Mouse (Mus musculus) lung, postnatal 0 days (tissue): ENCODE measurements around the gene Wscd2. TPM values are rescaled to one million over a fixed set of nuclear protein-coding genes. Genes with fewer than 3 reads are reported as not detected.

Source experiments
- ATAC-seq: fragments of 200-750 bp; cut with Nextera tagmentation; 2 replicates; pipeline ENCODE4 v1.8.0; 2017; ENCODE audit warnings: moderate library complexity
- DNase-seq: peaks from one replicate; pipeline ENCODE4 v3.0.0-alpha.2; 2016; ENCODE audit warnings: low spot score
- H3K27ac ChIP-seq: fragments of 300-500 bp; sonication (generic); 2 replicates; pipeline ENCODE4 v1.5.1; 2014; ENCODE audit warnings: antibody characterized with exemption, mild to moderate bottlenecking, low read length, mixed read lengths
- H3K27me3 ChIP-seq: fragments of 300-500 bp; sonication (generic); replicated peaks from 2 replicates; pipeline ENCODE4 v1.6.1; 2014; ENCODE audit warnings: low read length, mixed read lengths; ENCODE audit not compliant: insufficient read depth
- H3K36me3 ChIP-seq: fragments of 300-500 bp; sonication (generic); 2 replicates; pipeline ENCODE4 v1.6.1; 2014; ENCODE audit warnings: low read length, mixed read lengths; ENCODE audit not compliant: insufficient read depth
- H3K4me1 ChIP-seq: fragments of 300-500 bp; sonication (generic); 2 replicates; pipeline ENCODE4 v1.6.1; 2014; ENCODE audit warnings: antibody characterized with exemption, low read depth, low read length, mixed read lengths; ENCODE audit not compliant: insufficient read depth
- H3K4me2 ChIP-seq: fragments of 300-500 bp; sonication (generic); replicated peaks from 2 replicates; pipeline ENCODE4 v1.6.1; 2014; ENCODE audit warnings: low read depth, mild to moderate bottlenecking, low read length, moderate library complexity, mixed read lengths
- H3K4me3 ChIP-seq: fragments of 300-500 bp; sonication (generic); 2 replicates; pipeline ENCODE4 v1.5.1; 2014; ENCODE audit warnings: low read depth, low read length
- H3K9ac ChIP-seq: fragments of 300-500 bp; sonication (generic); replicated peaks from 2 replicates; pipeline ENCODE4 v1.6.1; 2014; ENCODE audit warnings: low read depth, mild to moderate bottlenecking
- H3K9me3 ChIP-seq: fragments of 300-500 bp; sonication (generic); 2 replicates; pipeline ENCODE4 v1.6.1; 2016; ENCODE audit warnings: low read length, mixed read lengths
- CTCF ChIP-seq: IDR thresholded peaks from 2 replicates; pipeline ENCODE4 v1.5.1; 2016; ENCODE audit warnings: antibody characterized with exemption, mild to moderate bottlenecking
- EP300 ChIP-seq: IDR thresholded peaks from 2 replicates; pipeline ENCODE4 v1.6.1; 2016; ENCODE audit warnings: antibody characterized with exemption, mild to moderate bottlenecking, control low read depth
- WGBS: fragments of 180-500 bp; shearing (Covaris S2); extraction: QIAGEN DNeasy Blood & Tissue Kit; methylation state at CpG from one replicate; pipeline ENCODE4 v1.1.7; 2014; 5-methylcytosine and 5-hydroxymethylcytosine counted together
- polyA plus RNA-seq: library from polyadenylated mRNA; unstranded; fragments of >200 nt; fragmentation: Nextera tagmentation; extraction: Ambion mirVana; gene quantifications from 2 replicates; pipeline ENCODE4 v1.2.1, GENCODE M21; 2015

The Wscd2 gene
- 2.5 and 2.7 TPM in 2 replicates for polyA plus RNA-seq

- H3K4me2 ChIP-seq, result peak within 1 kb of the TSS; percentile 58
- H3K9me3 ChIP-seq, result no peaks in the 10 kb centered on the region
- H3K9ac ChIP-seq, result 0 out of 2 replicates have a peak within 1 kb of the TSS, but pooled peaks have one; percentile 3
- no peaks in the 10 kb centered on the region for H3K4me1 ChIP-seq
- peak within 1 kb of the TSS; percentile 33 for H3K4me3 ChIP-seq
- no peak for DNase-seq
- 52% methylated on average over 6 of the region's 6 CpGs for WGBS
- no peak for ATAC-seq
- H3K36me3 ChIP-seq, result no peaks in the 10 kb centered on the region
- no peaks in the 10 kb centered on the region; the same call in 1 of the 2 replicates for H3K27me3 ChIP-seq
- H3K27ac ChIP-seq, result no peak within 1 kb of the TSS
- TF ChIP-seq CTCF (no peak), EP300 (no peak)
These were observed at the start of gene Wscd2 for GRCm38 (mm10) chr5:113490033-113490432. Gene Wscd2 (plus strand): TSS chr5:113490333.

GRCm38 (mm10) chr5:113442180-113442579, 48.0 kb upstream of the Wscd2 start:
- no peak overlapping the region for H3K27ac ChIP-seq
- ATAC-seq, result no peak
- H3K4me2 ChIP-seq, result no peak overlapping the region
- no peaks in the 10 kb centered on the region for H3K36me3 ChIP-seq
- H3K27me3 ChIP-seq, result no peaks in the 10 kb centered on the region
- DNase-seq, result no peak
- no peaks in the 10 kb centered on the region for H3K9me3 ChIP-seq
- TF ChIP-seq EP300 (no peak), CTCF (no peak)
- H3K4me3 ChIP-seq, result no peak overlapping the region
- H3K4me1 ChIP-seq, result no peaks in the 10 kb centered on the region
- H3K9ac ChIP-seq, result no peak overlapping the region
- 60% methylated on average over 3 of the region's 3 CpGs for WGBS

- Histone ChIP-seq H3K36me3 (no peaks in the 10 kb centered on the region), H3K4me1 (no peaks in the 10 kb centered on the region), H3K4me3 (no peak overlapping the region), H3K9ac (no peak overlapping the region), H3K4me2 (no peak overlapping the region), H3K27me3 (no peaks in the 10 kb centered on the region), H3K27ac (no peak overlapping the region), H3K9me3 (no peaks in the 10 kb centered on the region)
- TF ChIP-seq CTCF (no peak), EP300 (no peak)
- ATAC-seq (no peak), DNase-seq (no peak)
- WGBS, result 66% methylated on average over 9 of the region's 9 CpGs
These were observed 42.0 kb upstream of the Wscd2 start for GRCm38 (mm10) chr5:113448023-113448734.

- H3K9me3 ChIP-seq, result no peaks in the 10 kb centered on the region
- H3K4me1 ChIP-seq, result no peaks in the 10 kb centered on the region
- DNase-seq (no peak), ATAC-seq (no peak)
- no peak overlapping the region for H3K9ac ChIP-seq
- no peaks in the 10 kb centered on the region for H3K27me3 ChIP-seq
- TF ChIP-seq EP300, result no peak
- TF ChIP-seq CTCF, result no peak
- no peak overlapping the region for H3K4me2 ChIP-seq
- H3K4me3 ChIP-seq, result no peak overlapping the region
- H3K36me3 ChIP-seq, result no peaks in the 10 kb centered on the region
- H3K27ac ChIP-seq, result no peak overlapping the region
- WGBS, result 68% methylated on average over 3 of the region's 3 CpGs
These were observed 40.8 kb upstream of the Wscd2 start for GRCm38 (mm10) chr5:113449336-113449735.

GRCm38 (mm10) chr5:113452691-113453090, 37.4 kb upstream of the Wscd2 start:
- H3K4me2 ChIP-seq, result no peak overlapping the region
- no peaks in the 10 kb centered on the region for H3K9me3 ChIP-seq
- DNase-seq (no peak), ATAC-seq (no peak)
- no peaks in the 10 kb centered on the region for H3K27me3 ChIP-seq
- no peak for TF ChIP-seq EP300
- TF ChIP-seq CTCF, result no peak
- H3K9ac ChIP-seq, result no peak overlapping the region
- no peak overlapping the region for H3K27ac ChIP-seq
- no peaks in the 10 kb centered on the region for H3K36me3 ChIP-seq
- no peaks in the 10 kb centered on the region for H3K4me1 ChIP-seq
- no peak overlapping the region for H3K4me3 ChIP-seq
- WGBS, result 28% methylated on average over 1 of the region's 1 CpGs

- Histone ChIP-seq H3K9me3 (no peaks in the 10 kb centered on the region), H3K4me3 (no peak overlapping the region), H3K27ac (no peak overlapping the region), H3K4me1 (no peaks in the 10 kb centered on the region), H3K9ac (no peak overlapping the region), H3K36me3 (no peaks in the 10 kb centered on the region), H3K4me2 (no peak overlapping the region), H3K27me3 (no peaks in the 10 kb centered on the region)
- ATAC-seq (no peak), DNase-seq (no peak)
- no peak for TF ChIP-seq EP300
- TF ChIP-seq CTCF, result no peak
- 2% methylated on average over 4 of the region's 4 CpGs for WGBS
These were observed 36.8 kb upstream of the Wscd2 start for GRCm38 (mm10) chr5:113453356-113453755.
